Mouse (Mus musculus): ENCODE measurements around the gene D430042O09Rik. TPM values are rescaled to one million over a fixed set of nuclear protein-coding genes. Genes with fewer than 3 reads are reported as not detected.
"Not testable (repeated sequence)": the region's sequence is repeated elsewhere in the genome, so short reads cannot be mapped to it uniquely, and the experiment has no call there.

D430042O09Rik gene
- polyA plus RNA-seq, 1 experiment = 2.6 TPM

DNA sequence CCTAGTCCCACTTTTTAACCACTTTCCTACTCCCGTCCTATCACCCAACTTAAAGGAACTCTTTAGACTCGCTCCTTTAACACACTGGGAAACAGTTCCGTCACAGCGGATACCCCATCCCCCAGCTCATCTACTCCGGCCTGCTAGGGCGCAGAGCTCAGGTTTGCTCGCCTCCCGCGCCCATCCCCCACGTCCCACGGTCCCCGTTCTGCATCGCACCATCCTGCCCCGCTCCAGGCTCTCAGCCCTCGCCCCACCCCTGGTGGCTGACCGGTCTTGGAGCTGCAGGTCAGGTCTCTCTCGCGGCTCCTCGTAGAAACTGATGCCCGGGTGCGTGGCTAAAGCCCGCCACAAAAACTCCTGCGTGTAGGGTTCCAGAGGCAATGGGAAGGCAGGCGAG lies 502 bp upstream of the D430042O09Rik start:
- Histone ChIP-seq H3K4me3 (replicated peaks) (peak overlapping the region; percentile 99), H3K36me3 (replicated peaks; ENCODE audit: low read length) (peaks cover 43% of the 10 kb centered on the region), H3K27me3 (replicated peaks) (no peaks in the 10 kb centered on the region), H3K4me1 (peaks cover 73% of the 10 kb centered on the region), H3K9me3 (no peaks in the 10 kb centered on the region)
- no peak for TF ChIP-seq FLI1 (IDR thresholded peaks at IDR 0.05; ENCODE audit: low read length)
- no peak for TF ChIP-seq GATA1 (IDR thresholded peaks at IDR 0.05; ENCODE audit: borderline replicate concordance, low read length)

DNA sequence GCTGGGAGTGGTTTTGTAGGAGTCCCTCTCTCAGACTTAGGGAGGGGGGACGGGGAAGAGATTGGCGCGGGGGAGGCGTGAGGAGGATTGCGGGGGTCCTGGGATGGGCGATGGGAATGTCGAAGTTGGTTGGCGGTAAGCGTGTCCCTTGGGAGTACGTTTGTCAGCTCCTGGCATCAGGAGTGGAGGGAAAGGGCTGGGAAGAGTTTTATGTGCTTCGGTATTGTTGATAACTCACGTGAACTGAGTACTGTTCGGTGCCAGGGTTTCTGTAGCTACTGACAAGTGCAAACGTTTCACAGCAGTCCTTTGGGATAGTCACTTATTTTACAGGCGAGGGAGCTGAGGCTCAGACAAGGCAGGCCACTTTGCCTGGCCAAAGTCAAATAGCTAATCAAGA lies 412 bp downstream of the D430042O09Rik start:
- no peak for TF ChIP-seq GATA1 (IDR thresholded peaks at IDR 0.05; ENCODE audit: borderline replicate concordance, low read length)
- TF ChIP-seq FLI1 (IDR thresholded peaks at IDR 0.05; ENCODE audit: low read length) = no peak
- H3K9me3 ChIP-seq = no peaks in the 10 kb centered on the region
- H3K4me1 ChIP-seq = peaks cover 64% of the 10 kb centered on the region
- peaks cover 34% of the 10 kb centered on the region for H3K36me3 ChIP-seq (replicated peaks; ENCODE audit: low read length)
- H3K4me3 ChIP-seq (replicated peaks) = peak overlapping the region; percentile 99
- no peaks in the 10 kb centered on the region for H3K27me3 ChIP-seq (replicated peaks)

DNA sequence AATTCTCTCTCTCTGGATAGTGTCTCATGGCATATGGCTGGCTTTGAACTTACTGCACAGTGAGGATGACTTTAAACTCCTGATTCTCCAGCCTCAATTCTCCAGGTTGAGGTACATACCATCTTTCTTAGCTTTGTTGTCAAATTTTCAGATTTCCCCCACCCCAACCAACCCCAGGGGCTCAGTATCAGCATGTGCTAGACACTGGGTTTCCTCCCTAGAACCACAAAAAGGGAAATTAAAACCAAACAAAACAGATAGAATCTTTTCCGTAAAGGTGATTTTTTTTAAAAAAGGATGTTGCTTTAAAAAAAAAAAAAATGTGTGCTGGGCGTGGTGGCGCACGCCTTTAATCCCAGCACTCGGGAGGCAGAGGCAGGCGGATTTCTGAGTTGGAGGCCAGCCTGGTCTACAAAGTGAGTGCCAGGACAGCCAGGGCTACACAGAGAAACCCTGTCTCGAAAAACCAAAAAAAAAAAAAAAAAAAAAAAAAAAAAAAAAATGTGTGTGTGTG lies 5.9 kb downstream of the D430042O09Rik start:
- not testable (repeated sequence) for H3K27me3 ChIP-seq (replicated peaks); H3K9me3 ChIP-seq; H3K4me3 ChIP-seq (replicated peaks)
- Histone ChIP-seq H3K36me3 (replicated peaks; ENCODE audit: low read length) (peaks cover 22% of the 10 kb centered on the region), H3K4me1 (peaks cover 59% of the 10 kb centered on the region)

DNA sequence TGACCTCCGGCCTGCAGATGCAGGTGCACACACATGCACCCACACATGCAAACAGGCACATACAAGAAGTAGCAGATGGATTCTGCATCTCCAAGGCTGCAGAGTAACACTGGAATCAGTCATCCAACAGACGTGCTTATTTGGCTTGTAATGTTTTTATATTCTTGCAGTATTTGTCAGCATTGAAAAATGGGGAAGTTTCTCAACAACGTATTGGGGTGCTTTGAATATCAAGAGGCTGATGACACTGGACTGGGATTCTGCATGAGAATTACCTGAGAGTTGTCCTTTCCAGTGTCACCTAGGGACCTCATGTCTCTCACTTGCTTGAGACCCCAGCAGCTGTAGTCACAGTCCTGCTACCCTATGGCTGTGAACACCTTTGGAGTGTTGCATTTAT lies 7.1 kb downstream of the D430042O09Rik start:
- Histone ChIP-seq H3K36me3 (replicated peaks; ENCODE audit: low read length) (peaks cover 22% of the 10 kb centered on the region), H3K9me3 (no peaks in the 10 kb centered on the region), H3K27me3 (replicated peaks) (no peaks in the 10 kb centered on the region), H3K4me1 (peaks cover 48% of the 10 kb centered on the region), H3K4me3 (replicated peaks) (no peak overlapping the region)
- TF ChIP-seq GATA1 (IDR thresholded peaks at IDR 0.05; ENCODE audit: borderline replicate concordance, low read length) (no peak), FLI1 (IDR thresholded peaks at IDR 0.05; ENCODE audit: low read length) (no peak)

DNA sequence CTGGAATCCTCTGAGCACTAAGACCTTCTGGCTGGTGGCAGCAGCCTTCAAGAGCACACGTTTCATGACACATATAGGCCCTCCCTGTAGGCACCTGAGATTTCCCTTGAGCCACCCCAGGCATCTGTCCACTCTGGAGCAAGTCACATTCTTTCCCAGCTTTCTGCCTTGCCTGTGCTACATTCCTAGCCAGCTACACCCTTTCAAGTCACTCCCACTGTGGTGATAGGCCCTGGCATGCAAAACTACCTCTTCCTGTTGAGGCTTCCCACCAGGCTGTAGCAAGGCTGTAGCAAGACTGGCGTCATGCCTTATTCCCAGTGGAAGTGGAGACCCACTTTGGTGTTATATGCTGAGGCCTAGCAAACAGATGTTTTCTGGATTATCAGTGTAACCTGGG lies 9.0 kb downstream of the D430042O09Rik start:
- Histone ChIP-seq H3K36me3 (replicated peaks; ENCODE audit: low read length) (peaks cover 15% of the 10 kb centered on the region), H3K27me3 (replicated peaks) (no peaks in the 10 kb centered on the region), H3K4me1 (peaks cover 47% of the 10 kb centered on the region), H3K4me3 (replicated peaks) (peak overlapping the region; percentile 64), H3K9me3 (no peaks in the 10 kb centered on the region)
- no peak for TF ChIP-seq GATA1 (IDR thresholded peaks at IDR 0.05; ENCODE audit: borderline replicate concordance, low read length)

DNA sequence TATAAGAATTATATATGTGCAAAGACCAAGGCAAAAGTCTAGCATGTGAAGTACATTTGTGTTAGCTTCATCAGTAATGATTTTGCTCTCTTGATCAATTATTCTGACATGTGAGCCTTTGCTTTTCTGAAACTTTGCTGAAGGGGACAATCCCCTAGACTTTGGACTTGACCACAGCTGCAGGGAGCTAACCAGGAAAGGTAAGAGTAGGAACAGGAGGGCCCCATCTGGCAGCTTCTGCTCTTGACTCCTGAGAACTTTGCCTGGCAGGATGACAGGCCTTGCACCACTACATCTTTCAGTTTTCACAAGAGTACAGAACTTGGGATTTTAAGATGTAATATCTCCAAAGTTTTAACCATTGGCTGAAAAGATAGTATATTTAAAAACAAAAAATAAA lies 9.9 kb downstream of the D430042O09Rik start:
- Histone ChIP-seq H3K4me1 (peaks cover 56% of the 10 kb centered on the region), H3K4me3 (replicated peaks) (no peak overlapping the region), H3K27me3 (replicated peaks) (no peaks in the 10 kb centered on the region), H3K36me3 (replicated peaks; ENCODE audit: low read length) (peaks cover 15% of the 10 kb centered on the region), H3K9me3 (no peaks in the 10 kb centered on the region)
- TF ChIP-seq GATA1 (IDR thresholded peaks at IDR 0.05; ENCODE audit: borderline replicate concordance, low read length) (no peak), FLI1 (IDR thresholded peaks at IDR 0.05; ENCODE audit: low read length) (no peak)

DNA sequence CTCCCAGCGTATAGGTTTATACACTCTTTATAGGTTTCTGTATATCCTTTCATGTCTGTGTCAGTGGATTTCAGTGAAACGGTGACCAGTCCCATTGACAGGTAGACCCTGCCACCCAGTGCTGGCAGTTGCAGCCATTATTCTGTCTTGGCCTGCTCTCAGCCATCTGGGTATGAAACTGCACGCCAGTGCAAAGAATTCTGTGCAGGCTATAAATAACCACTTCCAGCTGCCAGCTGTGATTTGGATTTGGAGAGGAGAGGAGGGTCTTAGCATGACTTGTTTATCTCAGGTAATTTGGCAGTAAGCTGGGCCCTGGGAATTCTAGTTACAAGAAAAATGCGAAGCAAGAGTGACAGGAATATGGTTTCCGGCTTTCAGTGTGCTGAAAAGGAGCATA lies 12.7 kb downstream of the D430042O09Rik start:
- Histone ChIP-seq H3K36me3 (replicated peaks; ENCODE audit: low read length) (peaks cover 12% of the 10 kb centered on the region), H3K9me3 (no peaks in the 10 kb centered on the region), H3K4me3 (replicated peaks) (no peak overlapping the region), H3K27me3 (replicated peaks) (no peaks in the 10 kb centered on the region), H3K4me1 (peaks cover 55% of the 10 kb centered on the region)
- no peak for TF ChIP-seq FLI1 (IDR thresholded peaks at IDR 0.05; ENCODE audit: low read length)
- no peak for TF ChIP-seq GATA1 (IDR thresholded peaks at IDR 0.05; ENCODE audit: borderline replicate concordance, low read length)

DNA sequence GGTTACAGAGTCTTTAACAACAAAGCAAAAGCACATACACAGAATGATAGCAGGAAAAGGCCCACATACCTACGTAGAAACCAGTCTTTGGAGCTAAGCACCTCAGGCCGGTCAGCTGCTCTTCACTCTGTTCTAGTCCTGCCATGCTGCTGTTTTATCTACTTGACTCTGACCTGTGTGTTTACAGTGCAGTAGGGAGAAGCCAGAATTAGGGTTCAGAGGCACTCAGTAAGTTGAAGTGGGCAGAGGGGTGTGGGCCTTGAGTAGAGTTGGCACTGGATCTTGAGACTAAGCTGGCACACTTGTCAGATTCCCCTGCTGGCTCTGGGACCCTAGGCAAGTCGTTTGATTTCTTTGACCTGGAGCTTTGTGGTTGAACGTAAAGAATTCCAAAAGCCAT lies 13.3 kb downstream of the D430042O09Rik start:
- Histone ChIP-seq H3K4me1 (peaks cover 49% of the 10 kb centered on the region), H3K9me3 (no peaks in the 10 kb centered on the region), H3K4me3 (replicated peaks) (no peak overlapping the region), H3K36me3 (replicated peaks; ENCODE audit: low read length) (peaks cover 7% of the 10 kb centered on the region), H3K27me3 (replicated peaks) (no peaks in the 10 kb centered on the region)
- TF ChIP-seq FLI1 (IDR thresholded peaks at IDR 0.05; ENCODE audit: low read length) (no peak), GATA1 (IDR thresholded peaks at IDR 0.05; ENCODE audit: borderline replicate concordance, low read length) (no peak)

DNA sequence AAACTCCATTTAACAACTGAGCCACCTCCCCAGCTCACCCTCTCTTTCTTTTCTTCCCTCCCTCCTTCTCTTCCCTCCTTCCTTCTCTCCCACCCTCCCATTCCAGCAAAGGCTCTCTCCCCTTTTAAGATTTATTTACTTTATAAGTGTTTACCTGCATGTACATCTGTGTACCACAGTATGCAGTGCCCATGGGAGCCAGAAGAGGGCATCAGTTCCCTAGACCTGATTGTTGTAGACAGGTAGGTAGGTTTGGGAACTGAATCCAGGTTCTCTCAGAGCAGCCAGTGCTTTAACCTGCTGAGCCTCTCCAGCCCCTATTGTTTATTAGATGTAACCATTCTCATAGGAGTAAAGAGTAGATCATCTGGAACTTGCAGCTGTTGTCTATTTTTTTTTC lies 14.4 kb downstream of the D430042O09Rik start:
- H3K4me3 ChIP-seq (replicated peaks) = no peak overlapping the region
- H3K9me3 ChIP-seq = peaks cover 6% of the 10 kb centered on the region; the same call in 1 of the 2 replicates
- TF ChIP-seq FLI1 (IDR thresholded peaks at IDR 0.05; ENCODE audit: low read length) = no peak
- no peak for TF ChIP-seq GATA1 (IDR thresholded peaks at IDR 0.05; ENCODE audit: borderline replicate concordance, low read length)
- H3K27me3 ChIP-seq (replicated peaks) = no peaks in the 10 kb centered on the region
- H3K36me3 ChIP-seq (replicated peaks; ENCODE audit: low read length) = peaks cover 2% of the 10 kb centered on the region
- peaks cover 38% of the 10 kb centered on the region for H3K4me1 ChIP-seq

DNA sequence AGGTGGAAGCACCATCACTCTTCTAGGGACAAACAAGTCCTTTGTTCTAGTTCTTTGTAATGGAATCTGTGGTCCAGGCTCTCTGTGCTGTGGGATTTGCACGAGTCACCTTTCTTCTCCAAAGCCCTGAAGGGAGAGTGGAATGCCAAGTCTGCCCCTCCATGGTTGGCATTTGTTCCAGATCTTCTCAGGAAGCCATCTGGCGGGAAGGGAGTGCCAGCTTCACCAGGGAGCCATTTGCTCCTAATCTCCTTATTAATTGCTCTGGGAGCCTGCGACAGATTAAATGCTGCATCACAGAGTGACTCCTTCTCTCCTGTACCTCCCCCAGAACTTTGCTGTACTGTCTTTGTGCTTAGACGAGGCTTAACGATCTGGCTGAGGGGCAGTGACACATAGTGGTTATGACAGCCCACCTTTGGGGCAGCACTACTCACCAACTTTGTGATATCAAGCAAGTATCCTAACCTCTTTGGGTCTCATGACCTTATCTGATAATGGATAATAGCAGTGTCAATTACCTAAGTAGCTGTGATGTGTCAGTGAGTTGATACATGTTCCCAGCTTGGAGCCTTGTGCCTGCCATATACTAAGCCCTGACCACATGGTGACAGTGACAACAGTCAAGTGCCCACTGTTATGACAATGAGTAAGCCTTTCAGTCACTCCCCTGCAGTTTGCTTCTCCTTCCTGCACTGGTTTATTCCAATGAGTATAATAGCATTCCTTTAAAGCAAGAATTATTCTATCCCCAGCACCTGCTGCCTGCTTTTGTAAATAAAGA lies 15.7 kb downstream of the D430042O09Rik start:
- TF ChIP-seq FLI1 (IDR thresholded peaks at IDR 0.05; ENCODE audit: low read length) = no peak
- no peak for TF ChIP-seq GATA1 (IDR thresholded peaks at IDR 0.05; ENCODE audit: borderline replicate concordance, low read length)
- Histone ChIP-seq H3K36me3 (replicated peaks; ENCODE audit: low read length) (peaks cover 7% of the 10 kb centered on the region), H3K4me3 (replicated peaks) (no peak overlapping the region), H3K27me3 (replicated peaks) (no peaks in the 10 kb centered on the region), H3K9me3 (peaks cover 6% of the 10 kb centered on the region; the same call in 1 of the 2 replicates), H3K4me1 (peaks cover 30% of the 10 kb centered on the region)
